Mouse (Mus musculus): Measurements from ENCODE around the gene Cd3e.

- no peak for TF ChIP-seq CEBPB (IDR thresholded peaks at IDR 0.05; ENCODE audit: insufficient read depth, poor library complexity, severe bottlenecking)
- no peak for TF ChIP-seq USF1 (IDR thresholded peaks at IDR 0.05; ENCODE audit: low read depth)
- TF ChIP-seq MAX (IDR thresholded peaks at IDR 0.05; ENCODE audit: low read depth), result no peak
- no peak for TF ChIP-seq MYOG (IDR thresholded peaks at IDR 0.05; ENCODE audit: control insufficient read depth in 1 of 3, insufficient read depth in 1 of 3, insufficient read length in 2 of 3, low read depth in 2 of 3)
- no peak for TF ChIP-seq POLR2A (IDR thresholded peaks at IDR 0.05; ENCODE audit: insufficient read length, low read depth)
- no peak for TF ChIP-seq SRF (IDR thresholded peaks at IDR 0.05; ENCODE audit: control insufficient read depth, insufficient read length, low read depth)
- no peak for TF ChIP-seq TCF12 (IDR thresholded peaks at IDR 0.05; ENCODE audit: insufficient read depth, poor library complexity, severe bottlenecking)
- no peak for TF ChIP-seq E2F4 (IDR thresholded peaks at IDR 0.05; ENCODE audit: insufficient read depth)
- TF ChIP-seq MYOD1 (IDR thresholded peaks at IDR 0.05; ENCODE audit: control insufficient read depth in 1 of 3, insufficient read length in 2 of 3, low read depth in 2 of 3), result no peak
- TF ChIP-seq POLR2AphosphoS2 (IDR thresholded peaks at IDR 0.05; ENCODE audit: insufficient read length, low read depth), result no peak
- TF ChIP-seq TCF3 (IDR thresholded peaks at IDR 0.05; ENCODE audit: insufficient read length, low read depth), result no peak
- TF ChIP-seq REST (IDR thresholded peaks at IDR 0.05; ENCODE audit: insufficient read depth, insufficient read length), result no peak
Measured at GRCm38 (mm10) chr9:45041131-45041838, 31.9 kb upstream of the Cd3e start.

Measured in myocyte (in vitro differentiated cells).